Mouse (Mus musculus): ENCODE data around the gene Klhl12. TPM values are rescaled to one million over a fixed set of nuclear protein-coding genes. Genes with fewer than 3 reads are reported as not detected.

Gene Klhl12
- polyA plus RNA-seq, 1 experiment from 2014 or later = 37.7 TPM

Other genes with a start within 250 kb of the Klhl12 start
- gene Adora1, start 220.1 kb upstream of the Klhl12 start, polyA plus RNA-seq (2015; fragmentation: Nextera tagmentation; extraction: Ambion mirVana) = 16.2 and 19.2 TPM in 2 replicates
- gene Myog, start 165.5 kb upstream of the Klhl12 start, polyA plus RNA-seq (2015; fragmentation: Nextera tagmentation; extraction: Ambion mirVana) = 0.10 TPM in 1 of 2 replicates, not detected in the other
- gene Ppfia4, start 122.6 kb upstream of the Klhl12 start, polyA plus RNA-seq (2015; fragmentation: Nextera tagmentation; extraction: Ambion mirVana) = 18.9 and 20.4 TPM in 2 replicates
- gene Tmem183a, start 93.6 kb upstream of the Klhl12 start, polyA plus RNA-seq (2015; fragmentation: Nextera tagmentation; extraction: Ambion mirVana) = 144 and 147 TPM in 2 replicates
- not detected in 2 replicates for gene 4933406M09Rik, start 69.6 kb upstream of the Klhl12 start, polyA plus RNA-seq (2015; fragmentation: Nextera tagmentation; extraction: Ambion mirVana)
- 12.6 and 13.3 TPM in 2 replicates for gene Cyb5r1, start 50.0 kb upstream of the Klhl12 start, polyA plus RNA-seq (2015; fragmentation: Nextera tagmentation; extraction: Ambion mirVana)
- 76.0 and 82.4 TPM in 2 replicates for gene Adipor1, start 40.2 kb upstream of the Klhl12 start, polyA plus RNA-seq (2015; fragmentation: Nextera tagmentation; extraction: Ambion mirVana)
- 69.5 and 70.7 TPM in 2 replicates for gene Rabif, start 39.1 kb downstream of the Klhl12 start, polyA plus RNA-seq (2015; fragmentation: Nextera tagmentation; extraction: Ambion mirVana)
- gene Mgat4e, start 94.2 kb downstream of the Klhl12 start, polyA plus RNA-seq (2015; fragmentation: Nextera tagmentation; extraction: Ambion mirVana) = not detected in 2 replicates
- gene Kdm5b, start 104.6 kb downstream of the Klhl12 start, polyA plus RNA-seq (2015; fragmentation: Nextera tagmentation; extraction: Ambion mirVana) = 83.9 and 87.1 TPM in 2 replicates
- 3.0 and 3.2 TPM in 2 replicates for gene Syt2, start 191.1 kb downstream of the Klhl12 start, polyA plus RNA-seq (2015; fragmentation: Nextera tagmentation; extraction: Ambion mirVana)

Measured in midbrain, embryonic 15.5 days (tissue).